Mouse (Mus musculus) cerebellum, adult 2 months (tissue): ENCODE results near the gene Frg2f1. TPM values are rescaled to one million over a fixed set of nuclear protein-coding genes. Genes with fewer than 3 reads are reported as not detected.
A peak's percentile ranks its signal among the peaks of the same experiment; 100 is the strongest.

Source experiments
- DNase-seq, 2 experiments: peaks; one replicate each; pipeline ENCODE4 v3.0.0; 2021
- H3K27ac ChIP-seq: fragments of 200-500 bp; 2 replicates; pipeline ENCODE4 v1.5.1; 2012; ENCODE audit warnings: low read length, control low read depth, inconsistent platforms; ENCODE audit not compliant: insufficient read depth
- H3K27me3 ChIP-seq: fragments of 200-500 bp; 2 replicates; pipeline ENCODE4 v1.6.1; 2012; ENCODE audit warnings: inconsistent platforms, mild to moderate bottlenecking, low read length, moderate library complexity; ENCODE audit not compliant: control insufficient read depth, insufficient read depth
- H3K4me1 ChIP-seq: fragments of 200-500 bp; 2 replicates; pipeline ENCODE4 v1.6.1; 2011; ENCODE audit warnings: low read length; ENCODE audit not compliant: control insufficient read depth, insufficient read depth
- H3K4me3 ChIP-seq: fragments of 200-500 bp; replicated peaks from 2 replicates; pipeline ENCODE3; 2011; ENCODE audit warnings: mild to moderate bottlenecking, low read depth, low read length, control low read depth; ENCODE audit not compliant: insufficient read depth
- CTCF ChIP-seq: fragments of 200-500 bp; IDR thresholded peaks from 2 replicates; pipeline ENCODE4 v1.5.1; 2011; ENCODE audit warnings: low read depth, mild to moderate bottlenecking, control low read depth, low read length, moderate library complexity, borderline replicate concordance; ENCODE audit not compliant: insufficient read depth
- POLR2A ChIP-seq: fragments of 200-500 bp; IDR thresholded peaks from 2 replicates; pipeline ENCODE4 v1.6.1; 2011; ENCODE audit warnings: low read length, control low read depth, borderline replicate concordance; ENCODE audit not compliant: insufficient read depth
- WGBS: fragments of 180-500 bp; shearing (Covaris S2); methylation state at CpG from one replicate; pipeline ENCODE4 v1.1.7; 2018; 5-methylcytosine and 5-hydroxymethylcytosine counted together
- polyA plus RNA-seq: library from polyadenylated mRNA; depleted of rRNA; stranded (reverse); fragments of >200 nt; gene quantifications from 2 replicates; pipeline ENCODE4 v1.2.3, GENCODE M21; 2012; rRNA removed

The Frg2f1 gene
- polyA plus RNA-seq, 1 experiment = 8.6 TPM

DNA sequence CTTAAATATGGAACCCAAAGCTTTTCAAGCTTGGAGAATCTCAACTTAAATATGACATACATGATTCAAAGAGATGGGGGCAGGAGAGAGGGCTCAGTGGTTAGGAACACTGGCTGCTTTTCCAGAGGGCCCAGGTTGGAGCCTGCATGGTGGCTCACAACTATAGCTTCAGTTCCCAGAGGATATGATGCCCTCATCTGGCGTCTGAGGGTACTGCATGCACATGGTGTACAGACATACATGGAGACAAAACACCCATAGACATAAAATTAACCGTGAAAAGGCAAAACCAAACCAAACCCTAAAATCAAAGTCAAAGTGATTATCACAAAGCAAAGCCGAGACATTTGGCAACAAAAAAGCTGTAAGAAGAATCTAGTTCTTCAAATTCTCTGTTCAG is 48.5 kb downstream of the Frg2f1 start:
- H3K27ac ChIP-seq = no peak overlapping the region
- 82% methylated on average over 3 of the region's 3 CpGs for WGBS
- peak; percentile 41 to 56 for DNase-seq

GRCm38 (mm10) chr4:119489666-119490065 is 49.7 kb downstream of the Frg2f1 start:
- 36% methylated on average over 10 of the region's 10 CpGs for WGBS
- Histone ChIP-seq H3K27me3 (no peaks in the 10 kb centered on the region), H3K4me1 (peaks cover 8% of the 10 kb centered on the region; the same call in 1 of the 2 replicates), H3K27ac (no peak overlapping the region), H3K4me3 (no peak overlapping the region)
- no peak for TF ChIP-seq POLR2A
- TF ChIP-seq CTCF = no peak
- peak in 1 of 2 experiments; percentile 24 for DNase-seq

More for the DNA sequence above, 48.5 kb downstream of the Frg2f1 start:
- Histone ChIP-seq H3K4me1 (peaks cover 8% of the 10 kb centered on the region; the same call in 1 of the 2 replicates), H3K4me3 (no peak overlapping the region), H3K27me3 (no peaks in the 10 kb centered on the region)
- TF ChIP-seq POLR2A (no peak), CTCF (peak; percentile 32; the same call in 1 of the 2 replicates)

DNA sequence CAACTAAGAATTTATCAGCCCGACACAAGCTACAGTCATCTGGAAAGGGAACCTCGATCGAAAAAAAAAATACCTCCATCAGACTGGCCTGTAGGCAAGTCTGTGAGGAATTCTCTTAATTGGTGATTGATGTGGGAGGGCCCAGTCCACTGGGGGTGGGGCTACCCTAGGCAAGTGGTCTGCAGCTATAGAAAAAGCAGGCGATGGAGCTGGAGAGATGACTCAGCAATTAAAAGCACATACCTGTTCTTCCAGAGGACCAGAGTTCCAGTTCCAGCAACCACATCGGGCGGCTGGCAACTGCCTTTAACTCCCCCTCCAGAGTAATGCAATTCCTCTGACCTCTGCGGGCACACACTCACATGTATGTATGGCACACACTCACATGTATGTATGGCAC is 54.4 kb downstream of the Frg2f1 start:
- DNase-seq = no peak
- Histone ChIP-seq H3K27me3 (no peaks in the 10 kb centered on the region), H3K4me3 (no peak overlapping the region), H3K27ac (no peak overlapping the region), H3K4me1 (peaks cover 10% of the 10 kb centered on the region)
- WGBS = 72% methylated on average over 7 of the region's 7 CpGs
- TF ChIP-seq CTCF (no peak), POLR2A (no peak)

GRCm38 (mm10) chr4:119483051-119483450 is 56.3 kb downstream of the Frg2f1 start:
- 56% methylated on average over 9 of the region's 9 CpGs for WGBS

More at GRCm38 (mm10) chr4:119483051-119483450, 56.3 kb downstream of the Frg2f1 start:
- Histone ChIP-seq H3K27ac (no peak overlapping the region), H3K4me3 (no peak overlapping the region), H3K27me3 (no peaks in the 10 kb centered on the region), H3K4me1 (peaks cover 8% of the 10 kb centered on the region; the same call in 1 of the 2 replicates)
- DNase-seq = no peak
- TF ChIP-seq CTCF (0 out of 2 replicates have a peak, but pooled peaks have one; percentile 2), POLR2A (no peak)

Other genes starting within 250 kb of the Frg2f1 start
- 182 and 189 TPM in 2 replicates for gene Ybx1, start 244.9 kb downstream of the Frg2f1 start, polyA plus RNA-seq
- 26.3 and 26.5 TPM in 2 replicates for gene Ppih, start 219.0 kb downstream of the Frg2f1 start, polyA plus RNA-seq
- gene Ccdc30, start 124.0 kb downstream of the Frg2f1 start, polyA plus RNA-seq = 8.8 and 9.7 TPM in 2 replicates
- gene Ppcs, start 117.1 kb downstream of the Frg2f1 start, polyA plus RNA-seq = 14.1 and 16.1 TPM in 2 replicates
- 0.64 and 0.81 TPM in 2 replicates for gene Zmynd12, start 116.7 kb downstream of the Frg2f1 start, polyA plus RNA-seq
- 35.4 and 39.2 TPM in 2 replicates for gene Rimkla, start 46.9 kb downstream of the Frg2f1 start, polyA plus RNA-seq
- 32.3 and 34.9 TPM in 2 replicates for gene Foxj3, start 2.5 kb downstream of the Frg2f1 start, polyA plus RNA-seq
- gene Guca2a, start 98.2 kb upstream of the Frg2f1 start, polyA plus RNA-seq = not detected in 2 replicates
- gene Guca2b, start 119.4 kb upstream of the Frg2f1 start, polyA plus RNA-seq = not detected in 2 replicates
- gene Hivep3, start 194.3 kb upstream of the Frg2f1 start, polyA plus RNA-seq = 36.7 and 36.8 TPM in 2 replicates